Mouse (Mus musculus) erythroblast, embryonic 14.5 days (primary cell): ENCODE measurements at regions not wholly inside any gene's neighbourhood (a gene's known extent, or its start where the extent isn't known, plus 50 kb on each side); places are given as distances from the start of the nearest gene placed in this dataset.

Experiments
- GATA1 ChIP-seq: IDR thresholded peaks from 2 replicates; pipeline ENCODE4 v1.6.1; 2012; ENCODE audit warnings: low read length, inconsistent platforms, mixed read lengths
- TAL1 ChIP-seq: IDR thresholded peaks from 3 replicates; pipeline ENCODE4 v1.6.1; 2012; ENCODE audit warnings: low read length, inconsistent platforms, mixed read lengths

DNA sequence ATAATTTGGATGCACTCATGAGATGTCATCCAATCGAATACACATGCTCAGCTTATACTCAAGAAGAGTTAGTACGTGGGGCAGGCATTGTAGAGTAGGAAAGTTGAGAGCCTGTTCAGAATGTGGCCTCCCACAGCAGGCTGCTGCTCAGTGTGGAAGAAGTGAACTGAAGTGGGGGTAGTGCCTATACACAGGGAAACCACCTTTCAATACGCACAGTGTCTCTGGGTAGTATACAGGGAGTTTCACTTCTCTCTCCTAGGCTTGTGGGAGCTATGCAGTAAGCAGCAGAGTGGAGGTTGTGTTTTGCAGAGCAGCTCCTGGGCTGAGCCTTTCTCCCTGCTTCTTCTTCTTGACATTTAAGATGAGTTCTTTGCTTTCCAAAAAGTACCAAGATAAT is 182.5 kb upstream of the Marcks start:
- TF ChIP-seq GATA1 (no peak), TAL1 (no peak)
